Mouse (Mus musculus) large intestine, adult 2 months (tissue): ENCODE data around the gene Iapp. TPM values are rescaled to one million over a fixed set of nuclear protein-coding genes. Genes with fewer than 3 reads are reported as not detected.

Experiments used
- polyA plus RNA-seq: library from polyadenylated mRNA; depleted of rRNA; stranded (reverse); fragments of >200 nt; gene quantifications from 2 replicates; pipeline ENCODE4 v1.2.3, GENCODE M21; 2012; rRNA removed

Gene Iapp
- polyA plus RNA-seq, 1 experiment: 3.9 TPM

Other genes with a start within 250 kb of the Iapp start
- gene Slco1a6, start 89.9 kb upstream of the Iapp start, polyA plus RNA-seq: not detected in 2 replicates
- gene Slco1a5, start 24.6 kb downstream of the Iapp start, polyA plus RNA-seq: not detected in 2 replicates
- gene Pyroxd1, start 47.2 kb downstream of the Iapp start, polyA plus RNA-seq: 5.9 and 8.2 TPM in 2 replicates
- gene Recql, start 88.7 kb downstream of the Iapp start, polyA plus RNA-seq: 4.3 and 5.4 TPM in 2 replicates
- gene Golt1b, start 88.8 kb downstream of the Iapp start, polyA plus RNA-seq: 7.7 and 8.0 TPM in 2 replicates
- gene Spx, start 115.0 kb downstream of the Iapp start, polyA plus RNA-seq: 0.27 and 0.36 TPM in 2 replicates
- 0.07 and 0.19 TPM in 2 replicates for gene Gys2, start 174.7 kb downstream of the Iapp start, polyA plus RNA-seq
- gene Ldhb, start 209.5 kb downstream of the Iapp start, polyA plus RNA-seq: 41.9 and 45.7 TPM in 2 replicates